Mouse (Mus musculus) stomach, embryonic 15.5 days (tissue): ENCODE results near the gene Dgkd. TPM values are rescaled to one million over a fixed set of nuclear protein-coding genes. Genes with fewer than 3 reads are reported as not detected.

Source experiments
- ATAC-seq: fragments of 200-750 bp; cut with Nextera tagmentation; 2 replicates; pipeline ENCODE4 v1.8.0; 2017; ENCODE audit warnings: low read depth, moderate number of reproducible peaks, moderate TSS enrichment; ENCODE audit not compliant: insufficient read depth, low FRiP score
- H3K27ac ChIP-seq: fragments of 300-500 bp; sonication (generic); 2 replicates; pipeline ENCODE4 v1.5.1; 2015; ENCODE audit warnings: mild to moderate bottlenecking, inconsistent platforms
- H3K27me3 ChIP-seq: fragments of 300-500 bp; sonication (generic); replicated peaks from 2 replicates; pipeline ENCODE4 v1.6.1; 2015; ENCODE audit warnings: inconsistent platforms
- H3K36me3 ChIP-seq: fragments of 300-500 bp; sonication (generic); 2 replicates; pipeline ENCODE4 v1.6.1; 2015; ENCODE audit warnings: inconsistent platforms
- H3K4me1 ChIP-seq: fragments of 300-500 bp; sonication (generic); 2 replicates; pipeline ENCODE4 v1.6.1; 2015; ENCODE audit warnings: inconsistent platforms
- H3K4me2 ChIP-seq: fragments of 300-500 bp; sonication (generic); 2 replicates; pipeline ENCODE4 v1.6.1; 2015; ENCODE audit warnings: mild to moderate bottlenecking, inconsistent platforms
- H3K4me3 ChIP-seq: fragments of 300-500 bp; sonication (generic); replicated peaks from 2 replicates; pipeline ENCODE4 v1.5.1; 2015; ENCODE audit warnings: inconsistent platforms
- H3K9ac ChIP-seq: fragments of 300-500 bp; sonication (generic); 2 replicates; pipeline ENCODE4 v1.6.1; 2015; ENCODE audit warnings: inconsistent platforms
- H3K9me3 ChIP-seq: fragments of 300-500 bp; sonication (generic); 2 replicates; pipeline ENCODE4 v1.6.1; 2016; ENCODE audit warnings: inconsistent platforms
- WGBS: fragments of 180-500 bp; shearing (Covaris S2); methylation state at CpG from one replicate; pipeline ENCODE4 v1.1.7; 2015; 5-methylcytosine and 5-hydroxymethylcytosine counted together
- polyA plus RNA-seq: library from polyadenylated mRNA; unstranded; fragments of >200 nt; fragmentation: Nextera tagmentation; extraction: Ambion mirVana; gene quantifications from 2 replicates; pipeline ENCODE4 v1.2.1, GENCODE M21; 2015

Gene Dgkd
- polyA plus RNA-seq, 1 experiment from 2014 or later = 25.5 TPM

- Histone ChIP-seq H3K27ac (no peak overlapping the region), H3K9me3 (no peaks in the 10 kb centered on the region), H3K9ac (no peak overlapping the region), H3K4me2 (no peak overlapping the region), H3K36me3 (no peaks in the 10 kb centered on the region), H3K4me3 (no peak overlapping the region), H3K27me3 (no peaks in the 10 kb centered on the region), H3K4me1 (no peaks in the 10 kb centered on the region)
- no peak for ATAC-seq
- WGBS = 46% methylated on average over 9 of the region's 9 CpGs
Observed at GRCm38 (mm10) chr1:87828185-87828584, 24.9 kb upstream of the Dgkd start.

- H3K9ac ChIP-seq = no peak overlapping the region
- no peaks in the 10 kb centered on the region for H3K9me3 ChIP-seq
- H3K36me3 ChIP-seq = no peaks in the 10 kb centered on the region
- H3K4me1 ChIP-seq = no peaks in the 10 kb centered on the region
- no peak for ATAC-seq
- no peak overlapping the region for H3K4me2 ChIP-seq
- H3K4me3 ChIP-seq = no peak overlapping the region
- WGBS = 27% methylated on average over 7 of the region's 7 CpGs
- no peaks in the 10 kb centered on the region for H3K27me3 ChIP-seq
- no peak overlapping the region for H3K27ac ChIP-seq
Observed at GRCm38 (mm10) chr1:87828926-87829580, 24.0 kb upstream of the Dgkd start.

DNA sequence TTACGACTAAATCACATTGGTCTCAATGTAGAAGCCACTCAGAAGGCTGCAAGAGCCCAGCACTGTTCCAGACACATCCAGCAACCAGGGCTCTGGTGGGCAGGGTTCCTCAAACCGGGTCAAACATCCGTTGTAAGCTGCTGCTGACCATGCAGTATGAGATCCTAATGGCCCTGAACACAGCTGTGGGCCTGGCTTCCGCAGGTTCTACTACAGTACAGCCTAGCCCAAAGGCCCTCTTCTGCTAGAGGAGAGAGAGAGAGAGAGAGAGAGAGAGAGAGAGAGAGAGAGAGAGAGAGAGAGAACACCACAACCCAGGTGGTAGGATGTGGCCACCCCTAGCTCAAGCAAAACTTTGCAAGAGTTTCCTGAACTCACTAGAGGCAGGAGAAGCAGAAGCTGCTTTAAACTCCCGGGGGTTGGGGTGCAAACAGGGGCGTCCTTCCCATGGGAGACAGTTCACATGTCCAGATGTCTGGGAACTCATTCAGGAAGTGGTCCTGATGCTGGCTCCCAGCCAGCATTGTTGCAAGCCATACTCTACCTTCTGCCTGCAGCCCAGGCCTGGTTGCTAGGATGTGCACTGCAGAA is 23.4 kb upstream of the Dgkd start:
- Histone ChIP-seq H3K4me2 (no peak overlapping the region), H3K9me3 (no peaks in the 10 kb centered on the region), H3K4me1 (no peaks in the 10 kb centered on the region), H3K36me3 (no peaks in the 10 kb centered on the region), H3K9ac (no peak overlapping the region; the same call in 1 of the 2 replicates), H3K4me3 (no peak overlapping the region), H3K27me3 (no peaks in the 10 kb centered on the region), H3K27ac (no peak overlapping the region)
- WGBS = 33% methylated on average over 6 of the region's 6 CpGs
- ATAC-seq = no peak

- WGBS = 48% methylated on average over 1 of the region's 1 CpGs
- Histone ChIP-seq H3K36me3 (no peaks in the 10 kb centered on the region), H3K9ac (no peak overlapping the region), H3K27ac (no peak overlapping the region), H3K4me2 (no peak overlapping the region), H3K4me1 (no peaks in the 10 kb centered on the region), H3K9me3 (no peaks in the 10 kb centered on the region), H3K4me3 (no peak overlapping the region), H3K27me3 (no peaks in the 10 kb centered on the region)
- ATAC-seq = no peak
Observed at GRCm38 (mm10) chr1:87836453-87836852, 16.6 kb upstream of the Dgkd start.

DNA sequence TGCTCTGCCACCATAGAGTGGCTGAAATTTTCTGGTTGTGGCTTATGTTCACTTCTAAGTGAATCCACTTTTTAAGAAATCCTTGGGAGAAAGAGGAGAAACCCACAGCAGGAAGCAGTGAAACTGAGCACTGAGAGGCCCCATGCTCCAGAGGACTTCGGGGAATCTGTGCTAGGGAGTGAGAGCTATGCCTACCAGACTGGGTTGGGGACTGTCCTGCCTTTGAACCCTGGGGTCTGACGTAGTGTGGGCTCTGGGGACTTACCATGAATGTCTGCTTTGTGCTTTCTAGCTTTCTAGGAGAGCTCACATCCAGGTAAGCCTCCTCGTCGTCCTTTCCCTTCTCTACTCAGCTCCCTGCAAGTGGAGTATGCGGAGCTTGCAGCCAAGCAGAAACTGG is 16.1 kb upstream of the Dgkd start:
- H3K4me3 ChIP-seq = no peak overlapping the region
- no peaks in the 10 kb centered on the region for H3K36me3 ChIP-seq
- no peak overlapping the region for H3K9ac ChIP-seq
- whole genome bisulfite sequencing = 54% methylated on average over 5 of the region's 5 CpGs
- H3K4me1 ChIP-seq = no peaks in the 10 kb centered on the region
- no peaks in the 10 kb centered on the region for H3K27me3 ChIP-seq
- no peak for ATAC-seq
- H3K4me2 ChIP-seq = no peak overlapping the region
- no peak overlapping the region for H3K27ac ChIP-seq
- H3K9me3 ChIP-seq = no peaks in the 10 kb centered on the region

GRCm38 (mm10) chr1:87840411-87841208 is 12.5 kb upstream of the Dgkd start:
- 65% methylated on average over 11 of the region's 11 CpGs for WGBS
- no peaks in the 10 kb centered on the region for H3K36me3 ChIP-seq

GRCm38 (mm10) chr1:87846801-87847474 is 6.1 kb upstream of the Dgkd start:
- Histone ChIP-seq H3K4me2 (no peak overlapping the region), H3K27me3 (no peaks in the 10 kb centered on the region), H3K4me3 (no peak overlapping the region), H3K36me3 (no peaks in the 10 kb centered on the region), H3K9ac (no peak overlapping the region), H3K27ac (no peak overlapping the region), H3K9me3 (no peaks in the 10 kb centered on the region), H3K4me1 (no peaks in the 10 kb centered on the region)
- WGBS = 27% methylated on average over 2 of the region's 2 CpGs
- peak; percentile 44; the same call in 1 of the 2 replicates for ATAC-seq

More at GRCm38 (mm10) chr1:87840411-87841208, 12.5 kb upstream of the Dgkd start:
- ATAC-seq = no peak
- Histone ChIP-seq H3K4me2 (no peak overlapping the region), H3K27me3 (no peaks in the 10 kb centered on the region), H3K4me1 (no peaks in the 10 kb centered on the region), H3K9ac (no peak overlapping the region), H3K4me3 (no peak overlapping the region), H3K27ac (no peak overlapping the region), H3K9me3 (no peaks in the 10 kb centered on the region)

GRCm38 (mm10) chr1:87847475-87848168 is 5.5 kb upstream of the Dgkd start:
- no peak overlapping the region for H3K27ac ChIP-seq
- no peaks in the 10 kb centered on the region for H3K36me3 ChIP-seq
- H3K27me3 ChIP-seq = no peaks in the 10 kb centered on the region
- 0 out of 2 replicates have a peak, but pooled peaks cover 4% of the 10 kb centered on the region for H3K4me1 ChIP-seq
- no peaks in the 10 kb centered on the region for H3K9me3 ChIP-seq
- no peak overlapping the region for H3K9ac ChIP-seq
- WGBS = 22% methylated on average over 4 of the region's 4 CpGs
- H3K4me3 ChIP-seq = no peak overlapping the region
- H3K4me2 ChIP-seq = no peak overlapping the region
- no peak for ATAC-seq

GRCm38 (mm10) chr1:87848237-87848996 is 4.7 kb upstream of the Dgkd start:
- H3K4me2 ChIP-seq = no peak overlapping the region
- no peak overlapping the region for H3K27ac ChIP-seq
- H3K4me3 ChIP-seq = no peak overlapping the region
- 0 out of 2 replicates have a peak, but pooled peaks cover 8% of the 10 kb centered on the region for H3K4me1 ChIP-seq
- WGBS = 25% methylated on average over 11 of the region's 11 CpGs
- no peaks in the 10 kb centered on the region for H3K27me3 ChIP-seq
- H3K9me3 ChIP-seq = no peaks in the 10 kb centered on the region
- ATAC-seq = no peak
- no peak overlapping the region for H3K9ac ChIP-seq
- H3K36me3 ChIP-seq = no peaks in the 10 kb centered on the region

- no peaks in the 10 kb centered on the region for H3K36me3 ChIP-seq
- no peak overlapping the region for H3K9ac ChIP-seq
- H3K27ac ChIP-seq = no peak overlapping the region
- H3K4me2 ChIP-seq = no peak overlapping the region
- no peaks in the 10 kb centered on the region for H3K9me3 ChIP-seq
- no peak for ATAC-seq
- 53% methylated on average over 5 of the region's 5 CpGs for WGBS
- peaks cover 15% of the 10 kb centered on the region for H3K4me1 ChIP-seq
- H3K4me3 ChIP-seq = no peak overlapping the region
- no peaks in the 10 kb centered on the region for H3K27me3 ChIP-seq
Observed at GRCm38 (mm10) chr1:87849278-87849677, 3.8 kb upstream of the Dgkd start.

- Histone ChIP-seq H3K4me3 (no peak overlapping the region), H3K27me3 (no peaks in the 10 kb centered on the region), H3K27ac (no peak overlapping the region), H3K9ac (no peak overlapping the region), H3K4me2 (no peak overlapping the region), H3K4me1 (peaks cover 23% of the 10 kb centered on the region), H3K36me3 (no peaks in the 10 kb centered on the region), H3K9me3 (no peaks in the 10 kb centered on the region)
- WGBS = 85% methylated on average over 3 of the region's 3 CpGs
- ATAC-seq = no peak
Observed at GRCm38 (mm10) chr1:87851344-87851743, 1.7 kb upstream of the Dgkd start.
